Mouse (Mus musculus) embryonic fibroblast, embryonic 13.5 days (primary cell): ENCODE results near the gene Heatr5a.

Source experiments
- CTCF ChIP-seq: IDR thresholded peaks from 2 replicates; pipeline ENCODE4 v1.5.1; 2011; ENCODE audit warnings: mild to moderate bottlenecking, control low read depth, low read length, moderate library complexity, borderline replicate concordance; ENCODE audit not compliant: insufficient read depth
- POLR2A ChIP-seq: IDR thresholded peaks from 2 replicates; pipeline ENCODE4 v1.6.1; 2011; ENCODE audit warnings: low read depth, mild to moderate bottlenecking, control low read depth, low read length, moderate library complexity

- TF ChIP-seq POLR2A (no peak), CTCF (no peak)
These were observed 104.0 kb downstream of the Heatr5a start for GRCm38 (mm10) chr12:51867076-51867475.
